Mouse (Mus musculus) large intestine, adult 2 months (tissue): ENCODE data around the gene Man1a2. TPM values are rescaled to one million over a fixed set of nuclear protein-coding genes. Genes with fewer than 3 reads are reported as not detected.

Experiments
- DNase-seq: peaks from one replicate; pipeline ENCODE4 v3.0.0-alpha.2; 2012; ENCODE audit warnings: low read depth, low spot score
- WGBS: fragments of 180-500 bp; shearing (Covaris S2); methylation state at CpG from one replicate; pipeline ENCODE4 v1.1.7; 2018; 5-methylcytosine and 5-hydroxymethylcytosine counted together
- polyA plus RNA-seq: library from polyadenylated mRNA; depleted of rRNA; stranded (reverse); fragments of >200 nt; gene quantifications from 2 replicates; pipeline ENCODE4 v1.2.3, GENCODE M21; 2012; rRNA removed

The Man1a2 gene
- polyA plus RNA-seq, 1 experiment = 8.3 TPM

GRCm38 (mm10) chr3:100515754-100516141 is 169.6 kb downstream of the Man1a2 start:
- 81% methylated on average over 5 of the region's 5 CpGs for whole genome bisulfite sequencing
- DNase-seq = no peak

GRCm38 (mm10) chr3:100515093-100515753 is 170.1 kb downstream of the Man1a2 start:
- 77% methylated on average over 8 of the region's 8 CpGs for WGBS
- DNase-seq = no peak

Other genes with a start within 250 kb of the Man1a2 start
- 8.6 and 11.4 TPM in 2 replicates for gene Tent5c, start 196.2 kb downstream of the Man1a2 start, polyA plus RNA-seq
- 0.05 TPM in 1 of 2 replicates, not detected in the other for gene Vtcn1, start 140.0 kb upstream of the Man1a2 start, polyA plus RNA-seq
- 1.1 and 1.2 TPM in 2 replicates for gene Trim45, start 236.7 kb upstream of the Man1a2 start, polyA plus RNA-seq